Mouse (Mus musculus) testis, postnatal 10 days (tissue): Measurements from ENCODE around the gene Pck1.

Source experiments
- DNase-seq: peaks from one replicate; pipeline ENCODE4 v3.0.0; 2021; ENCODE audit warnings: low spot score

Gene Pck1

GRCm38 (mm10) chr2:173173521-173174511, 21.0 kb downstream of the Pck1 start:
- DNase-seq = peak; percentile 72

- DNase-seq = peak; percentile 35
Measured at GRCm38 (mm10) chr2:173174569-173174968, 21.7 kb downstream of the Pck1 start.

- peak; percentile 57 for DNase-seq
Measured at GRCm38 (mm10) chr2:173175703-173176102, 22.9 kb downstream of the Pck1 start.

GRCm38 (mm10) chr2:173177481-173177880, 24.6 kb downstream of the Pck1 start:
- DNase-seq = peak; percentile 34

GRCm38 (mm10) chr2:173177951-173178350, 25.1 kb downstream of the Pck1 start:
- peak; percentile 51 for DNase-seq

- peak; percentile 35 for DNase-seq
Measured at GRCm38 (mm10) chr2:173179046-173179445, 26.2 kb downstream of the Pck1 start.

- no peak for DNase-seq
Measured at GRCm38 (mm10) chr2:173180026-173180425, 27.2 kb downstream of the Pck1 start.

GRCm38 (mm10) chr2:173180721-173181388, 28.0 kb downstream of the Pck1 start:
- DNase-seq = no peak

GRCm38 (mm10) chr2:173181486-173181885, 28.6 kb downstream of the Pck1 start:
- peak; percentile 34 for DNase-seq

- DNase-seq = peak; percentile 37
Measured at GRCm38 (mm10) chr2:173181901-173182300, 29.1 kb downstream of the Pck1 start.

GRCm38 (mm10) chr2:173182796-173183195, 29.9 kb downstream of the Pck1 start:
- peak; percentile 35 for DNase-seq

GRCm38 (mm10) chr2:173183311-173183710, 30.5 kb downstream of the Pck1 start:
- DNase-seq = peak; percentile 38

GRCm38 (mm10) chr2:173183836-173184460, 31.1 kb downstream of the Pck1 start:
- peak; percentile 91 for DNase-seq

GRCm38 (mm10) chr2:173184475-173185080, 31.7 kb downstream of the Pck1 start:
- DNase-seq = peak; percentile 39

- DNase-seq = peak; percentile 38
Measured at GRCm38 (mm10) chr2:173185282-173185681, 32.4 kb downstream of the Pck1 start.

GRCm38 (mm10) chr2:173186047-173186943, 33.4 kb downstream of the Pck1 start:
- peak; percentile 97 for DNase-seq

- DNase-seq = peak; percentile 45
Measured at GRCm38 (mm10) chr2:173187182-173187855, 34.5 kb downstream of the Pck1 start.

- DNase-seq = peak; percentile 33
Measured at GRCm38 (mm10) chr2:173194796-173195195, 41.9 kb downstream of the Pck1 start.

GRCm38 (mm10) chr2:173202924-173203689, 50.3 kb downstream of the Pck1 start:
- peak; percentile 38 for DNase-seq

- no peak for DNase-seq
Measured at GRCm38 (mm10) chr2:173203726-173204125, 50.9 kb downstream of the Pck1 start.
